Mouse (Mus musculus): ENCODE measurements around the gene Ipmk. TPM values are rescaled to one million over a fixed set of nuclear protein-coding genes. Genes with fewer than 3 reads are reported as not detected.

Ipmk gene
- 11.8 and 13.7 TPM in 2 replicates for polyA plus RNA-seq (2011; ENCODE audit: insufficient read length, low read depth, missing spikeins)

GRCm38 (mm10) chr10:71347509-71347949, at the start of gene Ipmk:
Ipmk (plus strand) TSS chr10:71347763.
- H3K4me1 ChIP-seq (ENCODE audit: control insufficient read depth, insufficient read depth, low read length), result 0 out of 2 replicates have a peak, but pooled peaks cover 2% of the 10 kb centered on the region
- TF ChIP-seq POLR2A (IDR thresholded peaks at IDR 0.05; ENCODE audit: low read depth, low read length) (peak; percentile 81), CTCF (IDR thresholded peaks at IDR 0.05; ENCODE audit: borderline replicate concordance, insufficient read depth, low read length) (no peak)

GRCm38 (mm10) chr10:71300161-71300560, 47.4 kb upstream of the Ipmk start:
- no peak overlapping the region for H3K27ac ChIP-seq (ENCODE audit: insufficient read depth, low read length)
- no peaks in the 10 kb centered on the region for H3K4me1 ChIP-seq (ENCODE audit: control insufficient read depth, insufficient read depth, low read length)
- H3K4me3 ChIP-seq (ENCODE audit: insufficient read depth, low read length), result no peak overlapping the region
- TF ChIP-seq POLR2A (IDR thresholded peaks at IDR 0.05; ENCODE audit: low read depth, low read length), result no peak
- no peak for TF ChIP-seq CTCF (IDR thresholded peaks at IDR 0.05; ENCODE audit: borderline replicate concordance, insufficient read depth, low read length)

More at GRCm38 (mm10) chr10:71347509-71347949, at the start of gene Ipmk:
- peak within 1 kb of the TSS; percentile 41 for H3K27ac ChIP-seq (ENCODE audit: insufficient read depth, low read length)
- H3K4me3 ChIP-seq (ENCODE audit: insufficient read depth, low read length), result peak within 1 kb of the TSS; percentile 81

- Histone ChIP-seq H3K4me3 (ENCODE audit: insufficient read depth, low read length) (no peak overlapping the region), H3K4me1 (ENCODE audit: control insufficient read depth, insufficient read depth, low read length) (no peaks in the 10 kb centered on the region), H3K27ac (ENCODE audit: insufficient read depth, low read length) (no peak overlapping the region)
- TF ChIP-seq CTCF (IDR thresholded peaks at IDR 0.05; ENCODE audit: borderline replicate concordance, insufficient read depth, low read length) (no peak), POLR2A (IDR thresholded peaks at IDR 0.05; ENCODE audit: low read depth, low read length) (no peak)
Observed at GRCm38 (mm10) chr10:71302490-71302889, 45.1 kb upstream of the Ipmk start.

- no peak overlapping the region for H3K27ac ChIP-seq (ENCODE audit: insufficient read depth, low read length)
- TF ChIP-seq POLR2A (IDR thresholded peaks at IDR 0.05; ENCODE audit: low read depth, low read length) (no peak), CTCF (IDR thresholded peaks at IDR 0.05; ENCODE audit: borderline replicate concordance, insufficient read depth, low read length) (peak; percentile 13; the same call in 1 of the 2 replicates)
- H3K4me3 ChIP-seq (ENCODE audit: insufficient read depth, low read length), result peak overlapping the region; percentile 30
Observed at GRCm38 (mm10) chr10:71306190-71306589, 41.4 kb upstream of the Ipmk start.

GRCm38 (mm10) chr10:71306759-71307158, 40.8 kb upstream of the Ipmk start:
- TF ChIP-seq POLR2A (IDR thresholded peaks at IDR 0.05; ENCODE audit: low read depth, low read length) (no peak), CTCF (IDR thresholded peaks at IDR 0.05; ENCODE audit: borderline replicate concordance, insufficient read depth, low read length) (no peak)
- Histone ChIP-seq H3K27ac (ENCODE audit: insufficient read depth, low read length) (no peak overlapping the region), H3K4me3 (ENCODE audit: insufficient read depth, low read length) (0 out of 2 replicates have a peak overlapping the region, but pooled peaks have one; percentile 30), H3K4me1 (ENCODE audit: control insufficient read depth, insufficient read depth, low read length) (no peaks in the 10 kb centered on the region)

More at GRCm38 (mm10) chr10:71306190-71306589, 41.4 kb upstream of the Ipmk start:
- H3K4me1 ChIP-seq (ENCODE audit: control insufficient read depth, insufficient read depth, low read length), result no peaks in the 10 kb centered on the region

GRCm38 (mm10) chr10:71308199-71308598, 39.4 kb upstream of the Ipmk start:
- TF ChIP-seq CTCF (IDR thresholded peaks at IDR 0.05; ENCODE audit: borderline replicate concordance, insufficient read depth, low read length) (no peak), POLR2A (IDR thresholded peaks at IDR 0.05; ENCODE audit: low read depth, low read length) (no peak)

GRCm38 (mm10) chr10:71310288-71310687, 37.3 kb upstream of the Ipmk start:
- Histone ChIP-seq H3K4me3 (ENCODE audit: insufficient read depth, low read length) (no peak overlapping the region), H3K27ac (ENCODE audit: insufficient read depth, low read length) (no peak overlapping the region), H3K4me1 (ENCODE audit: control insufficient read depth, insufficient read depth, low read length) (no peaks in the 10 kb centered on the region)
- TF ChIP-seq POLR2A (IDR thresholded peaks at IDR 0.05; ENCODE audit: low read depth, low read length) (no peak), CTCF (IDR thresholded peaks at IDR 0.05; ENCODE audit: borderline replicate concordance, insufficient read depth, low read length) (no peak)

More at GRCm38 (mm10) chr10:71308199-71308598, 39.4 kb upstream of the Ipmk start:
- no peaks in the 10 kb centered on the region for H3K4me1 ChIP-seq (ENCODE audit: control insufficient read depth, insufficient read depth, low read length)
- no peak overlapping the region for H3K4me3 ChIP-seq (ENCODE audit: insufficient read depth, low read length)
- no peak overlapping the region for H3K27ac ChIP-seq (ENCODE audit: insufficient read depth, low read length)

- Histone ChIP-seq H3K27ac (ENCODE audit: insufficient read depth, low read length) (no peak overlapping the region), H3K4me1 (ENCODE audit: control insufficient read depth, insufficient read depth, low read length) (no peaks in the 10 kb centered on the region), H3K4me3 (ENCODE audit: insufficient read depth, low read length) (no peak overlapping the region)
- no peak for TF ChIP-seq POLR2A (IDR thresholded peaks at IDR 0.05; ENCODE audit: low read depth, low read length)
- TF ChIP-seq CTCF (IDR thresholded peaks at IDR 0.05; ENCODE audit: borderline replicate concordance, insufficient read depth, low read length), result no peak
Observed at GRCm38 (mm10) chr10:71314596-71314995, 33.0 kb upstream of the Ipmk start.

GRCm38 (mm10) chr10:71316056-71316455, 31.5 kb upstream of the Ipmk start:
- H3K27ac ChIP-seq (ENCODE audit: insufficient read depth, low read length), result no peak overlapping the region
- H3K4me3 ChIP-seq (ENCODE audit: insufficient read depth, low read length), result no peak overlapping the region
- H3K4me1 ChIP-seq (ENCODE audit: control insufficient read depth, insufficient read depth, low read length), result no peaks in the 10 kb centered on the region
- TF ChIP-seq CTCF (IDR thresholded peaks at IDR 0.05; ENCODE audit: borderline replicate concordance, insufficient read depth, low read length), result no peak
- no peak for TF ChIP-seq POLR2A (IDR thresholded peaks at IDR 0.05; ENCODE audit: low read depth, low read length)

- Histone ChIP-seq H3K4me3 (ENCODE audit: insufficient read depth, low read length) (no peak overlapping the region), H3K27ac (ENCODE audit: insufficient read depth, low read length) (no peak overlapping the region), H3K4me1 (ENCODE audit: control insufficient read depth, insufficient read depth, low read length) (no peaks in the 10 kb centered on the region)
- no peak for TF ChIP-seq POLR2A (IDR thresholded peaks at IDR 0.05; ENCODE audit: low read depth, low read length)
Observed at GRCm38 (mm10) chr10:71316497-71316896, 31.1 kb upstream of the Ipmk start.

All from embryonic fibroblast, embryonic 13.5 days (primary cell).